Mouse (Mus musculus): ENCODE measurements around the gene Igfals.

GRCm38 (mm10) chr17:24847386-24847785, 18.4 kb upstream of the Igfals start:
- TF ChIP-seq POLR2A (IDR thresholded peaks at IDR 0.05; ENCODE audit: low read depth, low read length) = no peak
- TF ChIP-seq CTCF (conservative IDR thresholded peaks at IDR 0.05; ENCODE audit: insufficient read depth, insufficient read length, low read depth, low read length) = no peak
